Mouse (Mus musculus) embryo, embryonic 11.5 days (tissue): Measurements from ENCODE around the gene Ibtk.
"Not testable (repeated sequence)": the region's sequence is repeated elsewhere in the genome, so short reads cannot be mapped to it uniquely, and the experiment has no call there.

ENCODE experiments used
- DNase-seq: peaks from one replicate; pipeline ENCODE4 v3.0.0-alpha.2; 2012; ENCODE audit warnings: low read depth, low spot score

Gene Ibtk

GRCm38 (mm10) chr9:85749142-85749921 is at the start of gene Ibtk:
Gene Ibtk (minus strand): TSS chr9:85749334.
- DNase-seq: peak; percentile 91

- not testable (repeated sequence) for DNase-seq
Observed at GRCm38 (mm10) chr9:85791521-85791920, 42.4 kb upstream of the Ibtk start.

GRCm38 (mm10) chr9:85780249-85780648 is 31.1 kb upstream of the Ibtk start:
- no peak for DNase-seq

- DNase-seq: peak; percentile 16
Observed at GRCm38 (mm10) chr9:85779458-85779857, 30.3 kb upstream of the Ibtk start.

- DNase-seq: no peak
Observed at GRCm38 (mm10) chr9:85777544-85777943, 28.4 kb upstream of the Ibtk start.

- DNase-seq: no peak
Observed at GRCm38 (mm10) chr9:85772280-85772679, 23.1 kb upstream of the Ibtk start.

- DNase-seq: no peak
Observed at GRCm38 (mm10) chr9:85771454-85771853, 22.3 kb upstream of the Ibtk start.

GRCm38 (mm10) chr9:85770369-85770768 is 21.2 kb upstream of the Ibtk start:
- DNase-seq: no peak

- DNase-seq: no peak
Observed at GRCm38 (mm10) chr9:85769057-85769789, 20.1 kb upstream of the Ibtk start.

- no peak for DNase-seq
Observed at GRCm38 (mm10) chr9:85767255-85767654, 18.1 kb upstream of the Ibtk start.

- DNase-seq: no peak
Observed at GRCm38 (mm10) chr9:85762476-85762875, 13.3 kb upstream of the Ibtk start.

GRCm38 (mm10) chr9:85750797-85751196 is 1.7 kb upstream of the Ibtk start:
- DNase-seq: no peak

GRCm38 (mm10) chr9:85749922-85750509 is 882 bp upstream of the Ibtk start:
- no peak for DNase-seq

- peak; percentile 63 for DNase-seq
Observed at GRCm38 (mm10) chr9:85748204-85749141, 661 bp downstream of the Ibtk start.

- DNase-seq: no peak
Observed at GRCm38 (mm10) chr9:85745566-85745965, 3.6 kb downstream of the Ibtk start.

- DNase-seq: no peak
Observed at GRCm38 (mm10) chr9:85743358-85743757, 5.8 kb downstream of the Ibtk start.

GRCm38 (mm10) chr9:85742107-85742506 is 7.0 kb downstream of the Ibtk start:
- DNase-seq: no peak

- no peak for DNase-seq
Observed at GRCm38 (mm10) chr9:85739279-85739678, 9.9 kb downstream of the Ibtk start.

GRCm38 (mm10) chr9:85734821-85735220 is 14.3 kb downstream of the Ibtk start:
- no peak for DNase-seq

GRCm38 (mm10) chr9:85724078-85724477 is 25.1 kb downstream of the Ibtk start:
- DNase-seq: no peak

GRCm38 (mm10) chr9:85717336-85717735 is 31.8 kb downstream of the Ibtk start:
- no peak for DNase-seq
